Mouse (Mus musculus) cerebellum, adult 11 months (tissue): ENCODE results near the gene Col27a1.

Source experiments
- DNase-seq: peaks from one replicate; pipeline ENCODE4 v3.0.0; 2022

The Col27a1 gene

DNA sequence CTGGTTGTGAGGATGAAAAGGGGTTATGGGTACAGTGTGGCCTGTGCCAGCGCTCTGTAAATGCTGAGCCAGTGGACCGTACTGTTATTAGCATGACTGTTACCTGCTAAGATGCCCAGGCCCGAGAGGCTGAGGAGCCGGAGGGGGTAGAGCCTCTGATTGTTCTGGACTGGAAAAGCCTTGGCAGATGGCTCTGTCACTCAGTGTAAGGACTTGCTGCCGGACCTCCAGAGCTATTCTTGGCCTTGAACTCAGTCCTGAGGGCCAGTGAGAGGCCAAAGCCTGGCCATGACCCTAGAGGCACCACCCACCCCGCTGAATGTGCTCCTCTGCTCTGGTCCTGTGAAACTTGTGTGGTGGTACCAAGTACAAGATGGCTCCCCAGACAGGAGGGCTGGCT is 52.5 kb downstream of the Col27a1 start:
- DNase-seq = no peak

DNA sequence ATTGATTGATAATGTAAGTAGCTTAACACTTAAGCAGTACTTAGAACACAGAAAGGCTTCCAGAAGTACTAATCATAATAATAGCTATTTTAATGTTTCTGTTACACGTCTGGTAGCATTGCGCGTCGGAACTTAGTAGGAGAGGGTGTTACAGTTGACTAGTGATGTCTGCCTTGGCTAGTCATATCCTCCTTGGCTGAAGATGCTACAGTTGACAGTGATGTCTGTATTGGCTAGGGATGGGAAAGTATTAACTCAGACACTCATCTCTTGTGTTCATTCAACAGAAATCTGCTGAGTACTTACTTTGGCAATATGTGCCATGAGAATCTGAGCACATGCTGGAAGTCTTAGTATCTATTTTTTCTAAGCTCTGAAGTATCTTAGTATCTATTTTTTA is 53.3 kb downstream of the Col27a1 start:
- DNase-seq = no peak

DNA sequence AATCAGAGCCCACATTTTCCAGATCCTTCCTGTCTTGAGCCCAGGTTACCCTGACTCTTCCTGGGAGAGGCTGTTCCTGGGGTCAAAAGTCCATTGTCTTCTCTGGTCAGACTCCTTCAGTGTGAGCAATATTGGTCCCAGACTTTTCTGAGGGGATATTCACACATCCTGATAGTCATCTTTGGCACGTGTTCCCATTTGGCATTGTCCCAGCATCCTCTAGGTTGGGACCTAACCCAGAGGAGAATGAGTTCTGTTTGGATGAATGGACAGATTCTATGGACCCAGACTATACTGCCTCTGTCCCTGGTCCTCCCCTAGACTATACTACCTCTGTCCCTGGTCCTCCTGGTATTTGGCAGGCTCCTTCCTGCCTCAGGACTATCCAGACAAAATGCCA is 53.8 kb downstream of the Col27a1 start:
- DNase-seq = no peak

DNA sequence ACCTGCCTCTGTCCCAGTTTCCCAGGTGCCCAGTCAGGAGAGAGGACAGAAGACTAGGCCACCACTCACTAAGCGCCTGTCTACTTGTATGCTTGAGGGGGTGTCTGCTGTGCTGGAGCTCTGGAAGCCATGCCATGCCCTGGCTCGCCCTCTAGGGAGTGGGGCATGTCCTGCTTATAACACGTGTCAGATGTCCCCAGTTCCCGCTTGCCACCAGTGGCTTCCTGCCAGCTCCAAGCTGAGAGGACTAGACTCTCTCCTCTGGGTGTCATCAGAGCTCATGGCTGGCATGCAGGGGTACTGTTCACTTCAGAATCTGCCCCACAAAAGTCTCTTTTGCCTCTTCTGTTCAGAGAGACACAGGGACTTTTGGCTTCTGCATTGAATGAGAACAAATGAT is 55.0 kb downstream of the Col27a1 start:
- DNase-seq = no peak

GRCm38 (mm10) chr4:63274516-63274915 is 60.7 kb downstream of the Col27a1 start:
- no peak for DNase-seq

DNA sequence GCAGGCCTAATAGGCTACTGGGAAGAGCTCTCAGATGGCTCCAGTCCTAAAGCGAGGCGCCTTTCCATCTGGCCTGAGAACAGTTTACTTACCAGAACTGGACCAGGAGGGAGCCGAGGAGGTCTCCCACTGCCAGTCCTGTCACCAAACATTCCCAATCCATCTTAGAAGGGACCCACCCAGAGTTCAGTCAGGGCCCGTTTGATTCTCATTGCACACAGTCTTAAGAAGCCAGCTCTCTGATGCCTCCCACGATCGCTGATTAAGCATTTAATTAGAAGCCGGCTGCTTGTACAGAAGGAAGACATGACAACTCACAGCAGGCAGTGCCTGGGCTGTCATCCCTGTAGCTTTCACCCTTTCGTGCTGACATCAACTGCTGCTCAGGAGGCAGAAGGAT is 61.4 kb downstream of the Col27a1 start:
- peak; percentile 45 for DNase-seq

DNA sequence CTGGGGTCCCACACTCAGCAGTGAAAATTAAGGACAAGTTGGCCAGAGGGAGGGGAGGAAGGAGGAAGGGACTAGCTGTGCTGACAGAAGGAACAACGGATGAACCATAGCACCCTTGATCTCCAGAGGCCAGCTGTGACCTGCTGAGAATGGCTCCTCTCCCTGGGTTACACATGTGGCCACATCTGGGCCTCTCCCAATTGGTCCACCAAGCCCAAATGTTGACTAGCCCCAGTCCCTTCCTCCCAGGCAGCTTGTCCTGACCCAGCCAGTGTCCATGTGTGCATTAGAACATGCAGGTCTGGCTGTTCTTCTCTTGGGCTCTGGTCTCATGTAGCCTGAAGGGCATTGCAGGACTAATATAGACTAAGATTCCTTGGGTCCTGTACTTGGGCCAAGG is 62.8 kb downstream of the Col27a1 start:
- DNase-seq = no peak

DNA sequence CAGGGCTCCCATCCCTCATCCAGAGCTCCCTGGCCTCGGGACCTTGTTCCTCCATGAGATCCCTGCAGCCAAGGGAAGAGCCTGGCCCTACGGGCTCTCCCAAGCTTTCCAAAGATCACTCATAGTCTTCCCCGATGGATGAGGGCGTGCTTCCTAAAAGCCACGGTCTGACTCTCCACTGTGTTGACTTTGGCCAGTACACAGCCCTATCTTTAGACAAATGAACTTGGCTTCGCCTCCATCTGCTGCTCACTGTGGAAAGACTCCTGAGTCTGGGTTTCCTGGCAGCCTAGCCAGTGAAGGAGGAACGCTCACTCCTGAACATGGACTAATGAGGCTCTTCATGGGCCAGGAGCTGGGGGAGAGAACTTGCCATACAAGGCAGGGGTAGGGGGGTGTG is 65.0 kb downstream of the Col27a1 start:
- peak; percentile 45 for DNase-seq

DNA sequence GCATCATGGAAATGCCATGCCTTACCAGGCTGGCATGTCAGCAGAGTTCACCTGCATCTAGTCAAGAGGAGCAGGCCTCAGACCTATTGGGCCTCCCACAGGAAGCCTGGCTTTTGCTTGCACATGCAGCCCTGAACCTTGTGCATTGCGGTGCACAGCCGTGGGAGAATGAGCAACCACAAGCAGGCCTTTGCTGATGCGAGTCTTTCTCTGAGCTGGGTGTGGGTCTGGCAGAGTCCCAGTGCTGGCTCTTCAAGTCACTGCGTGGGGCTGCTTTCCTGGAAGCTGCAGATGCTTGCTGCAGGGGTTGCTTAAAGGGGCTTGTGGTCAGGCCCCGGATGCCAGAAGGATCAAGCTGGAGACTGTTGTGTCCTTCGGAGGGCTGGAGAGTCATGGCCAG is 67.9 kb downstream of the Col27a1 start:
- DNase-seq = no peak

DNA sequence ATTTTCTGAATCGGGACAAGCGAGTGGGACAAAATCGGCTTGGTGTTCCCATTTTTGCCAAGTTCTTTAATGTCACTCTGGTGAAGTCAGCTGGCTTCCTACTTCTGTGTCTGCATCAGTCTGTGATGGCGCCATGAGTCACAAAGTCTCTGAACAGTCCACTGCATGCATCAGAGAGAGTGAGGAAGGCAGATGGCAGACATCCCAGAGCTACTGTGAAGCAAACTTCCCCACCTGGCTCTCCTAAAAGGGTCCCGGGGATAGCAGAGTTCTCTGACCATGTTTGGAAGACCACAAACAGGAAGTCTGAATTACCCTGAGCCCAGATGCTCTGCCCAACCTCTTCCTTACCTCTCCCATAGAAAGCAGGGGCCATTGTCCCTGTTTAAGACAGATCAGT is 69.5 kb downstream of the Col27a1 start:
- no peak for DNase-seq

DNA sequence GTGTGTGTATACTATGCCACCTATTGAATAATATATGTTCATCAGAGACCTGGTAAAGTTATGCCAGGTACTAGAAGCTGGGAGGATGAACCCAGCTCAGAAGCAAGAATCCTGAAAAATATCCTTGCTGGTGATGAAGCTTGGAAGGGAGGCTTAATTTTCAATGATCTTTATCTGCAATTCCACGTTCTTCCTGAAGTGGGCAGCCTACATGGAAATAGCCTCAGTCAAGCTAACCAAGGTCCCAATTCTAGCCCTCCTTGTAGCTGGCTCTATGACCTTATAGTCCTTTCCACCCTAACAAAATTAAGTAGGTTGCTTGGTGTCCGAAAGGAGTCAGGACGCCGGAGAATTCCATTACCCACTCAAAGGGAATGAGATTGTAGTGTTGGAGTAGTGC is 72.2 kb downstream of the Col27a1 start:
- no peak for DNase-seq

- no peak for DNase-seq
Measured at GRCm38 (mm10) chr4:63288497-63288896, 74.7 kb downstream of the Col27a1 start.

GRCm38 (mm10) chr4:63290081-63290480 is 76.3 kb downstream of the Col27a1 start:
- peak; percentile 37 for DNase-seq

DNA sequence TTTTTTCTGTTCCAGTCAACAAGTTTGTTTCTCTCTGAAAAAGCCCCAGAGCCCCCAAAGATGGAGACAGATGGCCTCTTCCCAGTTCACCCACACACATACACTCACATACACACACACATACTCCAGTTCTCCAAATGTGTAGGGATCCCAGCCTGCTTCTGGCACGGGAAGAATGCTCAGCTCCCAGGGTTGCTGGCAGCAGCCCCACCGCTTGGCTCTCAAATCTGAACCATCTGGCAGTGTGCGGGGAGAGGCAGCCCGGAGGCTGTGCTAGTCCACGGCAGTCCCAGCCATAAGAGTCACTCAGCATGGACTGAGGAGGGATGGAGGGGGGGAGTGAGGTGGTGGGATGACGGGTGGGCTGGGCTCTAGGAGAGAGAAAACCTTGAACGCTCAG is 77.3 kb downstream of the Col27a1 start:
- peak; percentile 97 for DNase-seq

- DNase-seq = peak; percentile 41
Measured at GRCm38 (mm10) chr4:63291658-63292057, 77.9 kb downstream of the Col27a1 start.

GRCm38 (mm10) chr4:63295641-63296040 is 81.8 kb downstream of the Col27a1 start:
- DNase-seq = no peak

GRCm38 (mm10) chr4:63296263-63296662 is 82.5 kb downstream of the Col27a1 start:
- DNase-seq = no peak

- no peak for DNase-seq
Measured at GRCm38 (mm10) chr4:63296876-63297275, 83.1 kb downstream of the Col27a1 start.

GRCm38 (mm10) chr4:63298191-63298590 is 84.4 kb downstream of the Col27a1 start:
- DNase-seq = no peak

GRCm38 (mm10) chr4:63302641-63303040 is 88.8 kb downstream of the Col27a1 start:
- DNase-seq = no peak

DNA sequence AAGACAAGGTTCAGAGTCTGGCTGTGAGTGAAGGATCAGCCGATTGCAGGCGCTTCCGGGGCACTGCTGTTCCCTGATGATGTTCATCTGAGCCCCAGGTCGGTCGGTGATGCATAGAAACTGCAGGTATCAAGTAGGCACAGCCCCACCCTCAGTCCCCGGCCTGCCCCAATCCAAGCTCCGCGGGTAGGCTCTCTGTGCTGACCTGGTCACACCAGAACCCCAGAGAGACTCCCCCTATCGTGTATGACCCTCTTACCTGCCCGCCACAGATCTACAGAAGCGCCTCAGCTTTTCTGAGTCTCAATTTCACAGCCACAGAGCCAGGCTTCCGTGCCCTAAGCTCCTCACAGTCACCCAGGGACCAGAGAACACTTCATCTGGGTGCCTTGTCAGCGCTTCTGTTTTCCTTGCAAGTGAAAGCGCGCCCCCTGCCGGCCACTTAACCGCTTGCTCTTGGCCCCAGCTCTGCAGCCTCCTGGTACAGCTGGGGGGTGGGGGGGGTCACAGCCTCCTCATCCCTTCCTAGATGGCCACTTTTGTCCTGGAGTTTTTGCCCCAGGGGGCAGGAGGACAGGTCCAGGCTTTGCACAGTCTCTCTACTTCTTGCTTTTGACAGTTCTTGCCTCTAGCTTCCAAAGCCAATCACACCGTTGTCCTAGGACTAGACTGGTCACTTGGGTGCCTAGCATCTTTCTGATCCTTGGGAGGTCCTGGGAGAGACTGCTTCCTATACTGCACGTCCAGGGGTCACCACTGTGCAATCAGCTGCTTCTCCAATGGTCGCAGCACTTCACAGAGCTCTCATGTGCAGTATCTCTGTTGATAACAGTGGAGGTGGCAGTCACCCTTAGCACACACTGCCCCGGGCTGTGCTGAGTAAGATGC is 93.6 kb downstream of the Col27a1 start:
- peak; percentile 90 for DNase-seq

DNA sequence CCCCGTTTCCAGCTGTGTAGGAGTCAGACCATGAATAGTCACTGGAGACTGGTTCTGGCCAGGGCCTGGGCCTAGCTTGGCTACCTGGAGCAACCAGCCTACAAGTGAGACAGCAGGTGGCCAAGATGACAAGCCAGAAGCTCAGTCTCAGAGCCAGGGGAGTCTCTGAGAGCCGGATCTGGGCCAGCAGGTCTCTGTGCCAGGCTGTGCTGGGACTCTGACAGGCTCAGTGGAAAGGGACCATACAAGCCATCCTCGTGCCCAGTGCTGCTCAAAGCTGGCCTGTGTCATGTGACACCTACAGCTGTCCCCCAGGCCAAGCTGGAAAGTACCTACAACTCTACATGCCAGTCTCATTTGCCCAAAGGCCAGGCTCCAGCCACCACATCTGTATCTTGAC is 94.5 kb downstream of the Col27a1 start:
- DNase-seq = peak; percentile 55

DNA sequence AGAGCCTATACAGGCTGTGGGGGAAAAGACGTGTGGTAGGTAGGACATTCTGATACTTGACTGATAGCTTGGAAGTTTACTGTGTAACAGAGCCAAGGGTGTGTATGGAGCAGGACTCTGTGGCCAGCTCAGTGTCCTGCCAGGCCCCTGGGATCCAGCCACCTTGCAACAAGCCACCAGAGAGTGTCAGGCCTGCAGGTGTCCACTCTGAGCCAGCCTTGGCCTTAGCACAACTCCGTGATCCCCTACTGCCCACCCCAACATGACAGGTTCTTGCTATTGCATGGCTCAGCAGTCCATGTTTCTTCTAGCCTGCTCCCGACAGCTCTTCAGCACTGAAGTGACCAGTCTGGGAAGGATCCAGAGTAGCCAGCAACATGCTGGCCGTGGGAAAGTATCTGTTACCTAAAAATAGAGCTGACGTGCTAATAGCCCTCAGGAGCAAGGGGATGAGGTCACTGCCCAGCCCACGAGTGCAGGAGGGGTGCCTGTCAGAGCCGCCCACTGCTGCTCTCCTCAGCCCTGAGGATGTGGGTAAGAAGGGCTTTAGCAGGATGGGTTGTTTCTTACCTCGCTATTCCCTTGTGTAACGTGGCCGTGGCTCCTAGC is 96.5 kb downstream of the Col27a1 start:
- no peak for DNase-seq

DNA sequence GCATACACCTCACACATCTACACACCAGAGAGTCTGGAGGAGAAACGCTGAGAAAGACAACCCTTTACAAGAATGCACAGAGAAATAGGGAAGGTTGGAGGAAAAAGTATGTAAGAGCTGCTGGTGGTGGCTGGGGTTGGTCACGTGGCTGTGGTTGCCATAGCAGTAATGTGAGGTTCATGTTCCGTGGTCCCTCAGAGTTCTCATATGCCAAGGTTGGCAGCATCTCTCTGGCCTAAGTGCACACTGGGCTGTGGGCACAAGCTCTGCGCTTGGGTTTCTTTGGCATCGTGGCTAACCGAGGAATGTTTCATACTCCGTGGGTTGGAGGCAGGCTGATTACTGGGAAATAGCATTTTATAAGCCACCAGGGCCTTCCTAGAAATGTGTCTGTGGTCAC is 97.6 kb downstream of the Col27a1 start:
- no peak for DNase-seq

DNA sequence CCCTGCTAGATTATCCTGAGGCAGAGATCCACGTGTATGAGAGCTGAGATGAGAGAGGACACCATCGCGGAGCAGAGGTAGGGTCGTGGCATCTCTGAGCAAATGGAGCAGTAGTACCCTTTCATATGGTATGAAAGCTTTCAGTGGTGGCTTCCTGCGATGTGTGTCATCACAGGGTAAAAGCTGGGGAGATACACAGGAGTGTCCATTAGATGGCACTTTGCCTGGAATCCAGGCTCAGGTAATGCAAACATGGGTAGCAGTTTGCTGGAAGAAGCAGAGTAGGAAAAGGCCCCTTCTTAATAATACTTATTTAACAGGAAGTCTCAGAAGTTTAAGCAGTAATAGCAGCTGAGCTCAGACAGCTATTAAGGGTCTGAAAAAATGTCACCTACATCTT is 100.3 kb downstream of the Col27a1 start:
- no peak for DNase-seq
